Mouse (Mus musculus) C2C12 (cell line): ENCODE data around the gene Ranbp17.

ENCODE experiments used
- CEBPB ChIP-seq: IDR thresholded peaks from one replicate; pipeline ENCODE4 v1.6.1; 2011; ENCODE audit warnings: low read depth, mild to moderate bottlenecking, control low read depth, moderate library complexity
- CTCF ChIP-seq: IDR thresholded peaks from one replicate; pipeline ENCODE4 v1.5.1; 2011; ENCODE audit not compliant: control insufficient read depth, insufficient read depth, insufficient read length
- FOSL1 ChIP-seq: IDR thresholded peaks from one replicate; pipeline ENCODE4 v1.8.0; 2011; ENCODE audit warnings: mild to moderate bottlenecking, low read length; ENCODE audit not compliant: poor library complexity, insufficient read depth, severe bottlenecking
- MAX ChIP-seq: IDR thresholded peaks from one replicate; pipeline ENCODE4 v1.6.1; 2011; ENCODE audit warnings: mild to moderate bottlenecking, control low read depth
- MYOG ChIP-seq: IDR thresholded peaks from one replicate; pipeline ENCODE4 v1.6.1; 2011; ENCODE audit not compliant: control insufficient read depth, insufficient read length; ENCODE audit errors: extremely low read depth
- USF1 ChIP-seq: IDR thresholded peaks from one replicate; pipeline ENCODE4 v1.6.1; 2011; ENCODE audit warnings: low read depth, mild to moderate bottlenecking, control low read depth, moderate library complexity

GRCm38 (mm10) chr11:33181804-33182203 is 331.7 kb downstream of the Ranbp17 start:
- TF ChIP-seq MAX (no peak), CTCF (no peak), USF1 (no peak), MYOG (no peak), FOSL1 (no peak), CEBPB (no peak)
